ENCODE assay signal across 17 mouse cellular contexts in the genomic region with DNA sequence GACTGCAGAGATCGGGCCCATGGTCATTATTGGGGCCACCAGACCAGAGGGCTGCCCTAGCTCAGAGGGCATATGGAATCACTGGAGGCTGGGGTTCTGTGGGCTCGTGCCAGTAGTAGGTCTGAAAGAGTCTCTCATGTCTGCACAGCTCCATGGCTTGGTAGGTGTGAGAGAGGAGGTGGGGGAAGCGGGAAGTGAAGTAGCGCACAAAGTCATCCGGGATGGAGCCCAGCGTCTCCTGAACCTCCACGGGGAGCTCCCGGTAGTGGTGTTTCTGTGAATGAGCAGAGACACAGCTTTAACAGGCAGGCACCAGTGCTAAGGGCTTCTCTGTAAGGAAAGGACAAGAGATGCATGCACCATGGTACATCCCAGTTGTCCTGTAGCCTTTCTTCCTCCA. TPM values are rescaled to one million over a fixed set of nuclear protein-coding genes. Genes with fewer than 3 reads are reported as not detected.
DNase-seq lines count a peak whose midpoint lies in the region.
"Had no signal": no experiment of that assay in that cellular context is flagged by ENCODE, and none has a peak within 500 bp of the region (broad histone marks: within the 10 kb centered on the region; RNA-seq: fewer than 3 reads in every experiment).

No protein-coding gene starts in this region.

- DNase-seq in heart, adult 11 months = peak; percentile 73
- no peak for DNase-seq in heart, adult 8-10 months (ENCODE audit: low spot score)
- DNase-seq: adrenal gland, adult 2 months; adrenal gland, adult 8-10 months; adrenal gland, postnatal 10 days; adrenal gland, postnatal 14 days; adrenal gland, postnatal 25 days; adrenal gland, postnatal 36 days; B cell, adult 2 months; cerebellum, adult 11 months; cerebellum, adult 11-12 months; cerebellum, adult 18-20 months; cerebellum, adult 2 months had no signal

RNA-seq across cellular contexts. Expression of a gene that starts 10.6 kb away (rescaled TPM):
- total RNA-seq in heart, adult 8-10 months (2022) = 10 to 100 TPM; 15.6 to 28.2 (median 21.5) TPM

RNA-seq across cellular contexts. Expression of a gene that starts 33.2 kb away (rescaled TPM):
- total RNA-seq in heart, adult 8-10 months (2022) = 1 to 10 TPM in 3 of 4 experiments, under 1 TPM in 1; 0.75 to 1.8 (median 1.5) TPM
- total RNA-seq: adrenal gland, adult 18-20 months; adrenal gland, adult 2 months; adrenal gland, postnatal 14 days; adrenal gland, postnatal 25 days; adrenal gland, postnatal 36 days; adrenal gland, postnatal 4 days; ES-E14; MEL had no signal

RNA-seq across cellular contexts. Expression of a gene that starts 45.4 kb away (rescaled TPM):
- 10 to 100 TPM; 23.9 to 46.8 (median 31.4) TPM for total RNA-seq in heart, adult 8-10 months (2022)
